Mouse (Mus musculus): ENCODE data around the gene Mapk8ip3. TPM values are rescaled to one million over a fixed set of nuclear protein-coding genes. Genes with fewer than 3 reads are reported as not detected.
"Not testable (repeated sequence)": the region's sequence is repeated elsewhere in the genome, so short reads cannot be mapped to it uniquely, and the experiment has no call there.

Mapk8ip3 gene
- polyA plus RNA-seq (2012; rRNA removed), result 358 and 363 TPM in 2 replicates

DNA sequence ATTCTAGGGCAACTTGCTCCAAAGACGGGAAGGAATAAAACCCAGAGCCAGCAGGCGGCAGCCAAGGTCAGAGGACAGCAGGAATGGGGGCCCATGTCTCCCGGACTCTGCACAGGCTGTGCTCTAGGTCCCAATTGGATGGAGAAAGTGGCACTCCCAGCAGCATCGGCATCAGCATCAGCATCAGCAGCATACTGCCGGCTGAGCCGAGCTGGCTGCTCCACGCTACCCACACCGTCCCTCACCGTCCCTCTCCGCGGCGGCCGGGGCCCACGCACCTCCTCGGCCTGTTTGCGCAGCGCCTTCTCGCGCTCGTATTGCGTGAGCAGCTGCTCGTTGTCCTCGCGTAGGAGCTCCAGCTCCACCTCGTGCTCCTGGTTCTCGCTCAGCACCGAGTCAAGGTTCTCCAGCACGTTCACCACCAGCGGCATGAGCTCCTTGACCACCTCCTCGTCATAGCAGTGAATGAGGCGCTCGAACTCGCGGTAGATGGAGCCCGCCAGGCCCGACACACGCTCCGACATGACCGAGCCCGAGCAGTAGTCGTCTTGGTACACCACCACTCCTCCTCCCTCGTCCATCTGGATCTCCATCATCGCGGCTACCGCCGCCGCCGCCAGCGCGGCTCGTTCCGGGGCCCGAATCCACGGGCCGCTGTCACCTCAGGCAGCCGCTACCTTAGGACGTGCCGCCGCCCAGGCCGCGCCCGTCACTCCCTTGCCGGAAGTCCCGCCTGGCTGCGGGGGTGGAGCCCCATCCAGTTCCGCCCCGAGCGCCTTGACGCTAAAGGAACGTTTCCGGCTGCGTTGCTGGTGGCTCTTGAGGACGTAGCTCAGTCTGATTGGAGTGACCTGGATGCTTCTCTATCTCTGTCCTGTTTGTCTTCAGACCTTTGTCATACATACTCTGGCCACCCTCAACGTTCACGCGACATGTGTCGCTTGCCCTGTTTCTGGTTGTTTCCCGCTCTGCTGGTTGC lies at the start of gene Mapk8ip3:
Gene Mapk8ip3, minus strand, starts transcription at position 719 of the 979 bp plus-strand sequence.
- TF ChIP-seq CTCF (IDR thresholded peaks at IDR 0.05; ENCODE audit: borderline replicate concordance, insufficient read depth, low read depth, low read length) (peak; percentile 7; the same call in 1 of the 2 replicates), POLR2A (IDR thresholded peaks at IDR 0.05; ENCODE audit: borderline replicate concordance, insufficient read depth, low read length) (peak; percentile 97; the same call in 1 of the 2 replicates)
- WGBS, result under 1% methylated on average over 78 of the region's 78 CpGs
- Histone ChIP-seq H3K4me3 (replicated peaks; ENCODE audit: insufficient read depth, low read depth, low read length) (peak within 1 kb of the TSS; percentile 93), H3K4me1 (ENCODE audit: control insufficient read depth, insufficient read depth, low read length) (peaks cover 11% of the 10 kb centered on the region; the same call in 1 of the 2 replicates), H3K27me3 (ENCODE audit: control insufficient read depth, insufficient read depth, low read length) (no peaks in the 10 kb centered on the region), H3K27ac (ENCODE audit: insufficient read depth, low read length) (peak within 1 kb of the TSS; percentile 97)
- peak; percentile 96 for DNase-seq

DNA sequence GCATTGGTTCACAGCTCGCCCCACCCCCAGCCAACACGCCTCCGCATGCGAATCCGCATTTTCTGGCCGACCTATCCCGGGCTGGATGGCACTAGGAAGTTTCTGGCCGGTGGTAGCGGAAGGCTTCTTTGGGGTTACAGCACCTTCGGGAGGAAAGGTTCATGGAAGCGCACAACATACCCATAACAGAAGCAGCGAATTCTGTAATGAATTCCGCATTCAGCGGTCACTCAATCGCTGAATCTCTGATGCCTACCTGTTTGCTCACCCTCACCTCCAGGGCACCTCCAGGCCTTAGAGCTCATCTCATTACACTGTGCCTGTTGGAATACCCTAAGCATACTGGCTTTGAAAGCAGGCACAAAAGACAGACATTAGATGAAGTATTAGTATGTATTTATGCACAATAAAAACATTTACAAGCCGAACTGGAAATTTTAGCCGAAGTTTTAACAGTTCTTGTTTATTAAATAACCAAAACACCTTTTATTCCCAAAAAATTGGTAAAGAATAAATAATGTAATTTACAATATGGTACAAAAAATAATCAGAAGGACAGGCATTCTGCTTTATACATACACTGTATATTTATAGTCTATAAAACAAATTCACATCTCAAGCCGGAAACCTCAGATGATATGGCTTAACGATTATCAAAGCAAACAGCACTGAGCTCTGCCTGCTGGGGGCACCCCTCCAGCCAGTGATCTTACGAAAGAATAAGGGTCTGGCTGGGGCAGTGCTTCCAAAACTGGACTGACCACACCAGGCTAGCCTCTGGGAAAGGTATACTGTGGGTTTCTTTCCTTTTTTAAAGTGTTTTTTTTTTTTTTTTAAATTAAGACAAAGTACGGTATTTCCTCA lies 24.3 kb upstream of the Mapk8ip3 start:
- 15% methylated on average over 21 of the region's 21 CpGs for WGBS
- DNase-seq, result no peak

DNA sequence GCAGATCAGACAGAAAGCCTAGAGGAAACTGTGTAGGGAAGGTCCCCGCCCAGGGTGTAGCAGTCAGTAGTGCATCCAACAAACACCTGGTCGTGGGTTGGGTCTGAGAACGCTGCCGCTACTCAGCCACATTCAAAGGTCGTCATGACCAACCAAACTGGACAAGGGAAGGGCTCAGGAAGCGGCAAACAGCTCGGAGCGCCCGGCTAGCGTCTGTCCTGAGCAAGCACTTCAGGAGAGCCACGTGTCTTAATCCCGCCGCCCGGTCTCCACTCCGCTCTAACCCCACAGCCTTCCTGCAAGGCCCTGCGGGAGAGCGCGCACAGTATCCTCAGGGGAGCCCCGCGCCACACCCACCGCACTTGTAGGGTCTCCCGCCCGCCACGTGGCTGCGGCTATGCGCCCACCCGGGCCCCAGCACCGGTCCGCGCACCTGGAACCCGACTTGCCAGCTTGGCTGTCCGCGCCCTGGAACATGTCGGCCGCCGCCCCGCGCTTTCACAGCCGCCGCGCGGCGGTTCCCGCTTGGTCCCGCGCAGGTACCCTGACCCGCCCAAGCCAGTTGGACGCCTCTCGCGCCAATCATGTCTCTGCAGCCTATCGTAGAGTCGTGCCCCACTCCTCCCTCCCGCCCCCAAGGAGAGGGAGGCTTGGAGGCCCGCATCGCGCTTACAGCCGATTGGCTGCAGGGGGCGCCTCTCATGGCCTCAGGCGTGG lies 23.5 kb upstream of the Mapk8ip3 start, which contains the start of gene Jpt2:
Gene Jpt2, minus strand, starts transcription at position 555 of the 717 bp plus-strand sequence.
- no peak for TF ChIP-seq CTCF (IDR thresholded peaks at IDR 0.05; ENCODE audit: borderline replicate concordance, insufficient read depth, low read depth, low read length)
- no peak for TF ChIP-seq POLR2A (IDR thresholded peaks at IDR 0.05; ENCODE audit: borderline replicate concordance, insufficient read depth, low read length)
- Histone ChIP-seq H3K4me1 (ENCODE audit: control insufficient read depth, insufficient read depth, low read length) (no peaks in the 10 kb centered on the region), H3K27ac (ENCODE audit: insufficient read depth, low read length) (no peak within 1 kb of the TSS), H3K27me3 (ENCODE audit: control insufficient read depth, insufficient read depth, low read length) (no peaks in the 10 kb centered on the region), H3K4me3 (replicated peaks; ENCODE audit: insufficient read depth, low read depth, low read length) (peak within 1 kb of the TSS; percentile 72)
- WGBS, result under 1% methylated on average over 59 of the region's 59 CpGs
- peak; percentile 98 to 99 for DNase-seq

More for the DNA sequence above, 24.3 kb upstream of the Mapk8ip3 start:
- TF ChIP-seq POLR2A (IDR thresholded peaks at IDR 0.05; ENCODE audit: borderline replicate concordance, insufficient read depth, low read length) (peak; percentile 35; the same call in 1 of the 2 replicates), CTCF (IDR thresholded peaks at IDR 0.05; ENCODE audit: borderline replicate concordance, insufficient read depth, low read depth, low read length) (no peak)
- Histone ChIP-seq H3K27ac (ENCODE audit: insufficient read depth, low read length) (no peak overlapping the region), H3K4me1 (ENCODE audit: control insufficient read depth, insufficient read depth, low read length) (no peaks in the 10 kb centered on the region), H3K27me3 (ENCODE audit: control insufficient read depth, insufficient read depth, low read length) (no peaks in the 10 kb centered on the region), H3K4me3 (replicated peaks; ENCODE audit: insufficient read depth, low read depth, low read length) (peak overlapping the region; percentile 50)

- Histone ChIP-seq H3K27ac (ENCODE audit: insufficient read depth, low read length) (no peak overlapping the region), H3K27me3 (ENCODE audit: control insufficient read depth, insufficient read depth, low read length) (no peaks in the 10 kb centered on the region), H3K4me1 (ENCODE audit: control insufficient read depth, insufficient read depth, low read length) (no peaks in the 10 kb centered on the region), H3K4me3 (replicated peaks; ENCODE audit: insufficient read depth, low read depth, low read length) (no peak overlapping the region)
- TF ChIP-seq POLR2A (IDR thresholded peaks at IDR 0.05; ENCODE audit: borderline replicate concordance, insufficient read depth, low read length) (no peak), CTCF (IDR thresholded peaks at IDR 0.05; ENCODE audit: borderline replicate concordance, insufficient read depth, low read depth, low read length) (no peak)
- 27% methylated on average over 8 of the region's 8 CpGs for WGBS
- no peak for DNase-seq
Measured at GRCm38 (mm10) chr17:24959371-24959770, 22.6 kb upstream of the Mapk8ip3 start.

- no peaks in the 10 kb centered on the region for H3K27me3 ChIP-seq (ENCODE audit: control insufficient read depth, insufficient read depth, low read length)
- H3K4me1 ChIP-seq (ENCODE audit: control insufficient read depth, insufficient read depth, low read length), result no peaks in the 10 kb centered on the region
- no peak overlapping the region for H3K27ac ChIP-seq (ENCODE audit: insufficient read depth, low read length)
- 93% methylated on average over 2 of the region's 2 CpGs for WGBS
- no peak overlapping the region for H3K4me3 ChIP-seq (replicated peaks; ENCODE audit: insufficient read depth, low read depth, low read length)
- DNase-seq, result no peak
- TF ChIP-seq CTCF (IDR thresholded peaks at IDR 0.05; ENCODE audit: borderline replicate concordance, insufficient read depth, low read depth, low read length), result no peak
- no peak for TF ChIP-seq POLR2A (IDR thresholded peaks at IDR 0.05; ENCODE audit: borderline replicate concordance, insufficient read depth, low read length)
Measured at GRCm38 (mm10) chr17:24953291-24953690, 16.5 kb upstream of the Mapk8ip3 start.

GRCm38 (mm10) chr17:24950671-24951070 lies 13.9 kb upstream of the Mapk8ip3 start:
- H3K4me3 ChIP-seq (replicated peaks; ENCODE audit: insufficient read depth, low read depth, low read length), result no peak overlapping the region
- no peaks in the 10 kb centered on the region for H3K27me3 ChIP-seq (ENCODE audit: control insufficient read depth, insufficient read depth, low read length)
- DNase-seq, result no peak
- no peaks in the 10 kb centered on the region for H3K4me1 ChIP-seq (ENCODE audit: control insufficient read depth, insufficient read depth, low read length)
- 84% methylated on average over 2 of the region's 2 CpGs for WGBS
- H3K27ac ChIP-seq (ENCODE audit: insufficient read depth, low read length), result no peak overlapping the region
- no peak for TF ChIP-seq CTCF (IDR thresholded peaks at IDR 0.05; ENCODE audit: borderline replicate concordance, insufficient read depth, low read depth, low read length)
- TF ChIP-seq POLR2A (IDR thresholded peaks at IDR 0.05; ENCODE audit: borderline replicate concordance, insufficient read depth, low read length), result no peak

GRCm38 (mm10) chr17:24948204-24948603 lies 11.4 kb upstream of the Mapk8ip3 start:
- no peak for TF ChIP-seq POLR2A (IDR thresholded peaks at IDR 0.05; ENCODE audit: borderline replicate concordance, insufficient read depth, low read length)
- no peak for TF ChIP-seq CTCF (IDR thresholded peaks at IDR 0.05; ENCODE audit: borderline replicate concordance, insufficient read depth, low read depth, low read length)
- no peak for DNase-seq
- WGBS, result 94% methylated on average over 5 of the region's 5 CpGs

GRCm38 (mm10) chr17:24943589-24943988 lies 6.8 kb upstream of the Mapk8ip3 start:
- H3K27ac ChIP-seq (ENCODE audit: insufficient read depth, low read length); H3K4me1 ChIP-seq (ENCODE audit: control insufficient read depth, insufficient read depth, low read length); H3K27me3 ChIP-seq (ENCODE audit: control insufficient read depth, insufficient read depth, low read length); H3K4me3 ChIP-seq (replicated peaks; ENCODE audit: insufficient read depth, low read depth, low read length); DNase-seq: not testable (repeated sequence)
- WGBS, result 93% methylated on average over 1 of the region's 1 CpGs

More at GRCm38 (mm10) chr17:24948204-24948603, 11.4 kb upstream of the Mapk8ip3 start:
- Histone ChIP-seq H3K4me3 (replicated peaks; ENCODE audit: insufficient read depth, low read depth, low read length) (no peak overlapping the region), H3K27ac (ENCODE audit: insufficient read depth, low read length) (no peak overlapping the region), H3K27me3 (ENCODE audit: control insufficient read depth, insufficient read depth, low read length) (no peaks in the 10 kb centered on the region), H3K4me1 (ENCODE audit: control insufficient read depth, insufficient read depth, low read length) (no peaks in the 10 kb centered on the region)

Data from cerebellum, adult 2 months (tissue).